Mouse (Mus musculus): Measurements from ENCODE around the gene Dpy19l3. TPM values are rescaled to one million over a fixed set of nuclear protein-coding genes. Genes with fewer than 3 reads are reported as not detected.

Gene Dpy19l3
- polyA plus RNA-seq (2015; fragmentation: Nextera tagmentation; extraction: Ambion mirVana): 11.2 and 14.3 TPM in 2 replicates

- Histone ChIP-seq H3K36me3 (peaks cover 15% of the 10 kb centered on the region), H3K27me3 (replicated peaks) (no peaks in the 10 kb centered on the region), H3K4me1 (peaks cover 13% of the 10 kb centered on the region), H3K9ac (peak within 1 kb of the TSS; percentile 86), H3K27ac (replicated peaks) (peak within 1 kb of the TSS; percentile 59), H3K4me3 (peak within 1 kb of the TSS; percentile 94), H3K9me3 (no peaks in the 10 kb centered on the region), H3K4me2 (peak within 1 kb of the TSS; percentile 100)
- WGBS: under 1% methylated on average over 70 of the region's 70 CpGs
- ATAC-seq (ENCODE audit: extremely low read depth, insufficient number of reproducible peaks, low FRiP score, low TSS enrichment): peak; percentile 89
These were observed at the start of gene Dpy19l3 for GRCm38 (mm10) chr7:35754033-35754885. Gene Dpy19l3 (minus strand): TSS chr7:35754454.

GRCm38 (mm10) chr7:35802906-35803595 lies 48.8 kb upstream of the Dpy19l3 start, which contains the start of gene Zfp507:
Gene Zfp507 (minus strand): TSS chr7:35803003.
- peak within 1 kb of the TSS; percentile 90 for H3K27ac ChIP-seq (replicated peaks)
- H3K36me3 ChIP-seq: peaks cover 33% of the 10 kb centered on the region
- peaks cover 10% of the 10 kb centered on the region for H3K4me1 ChIP-seq
- peak within 1 kb of the TSS; percentile 95 for H3K4me3 ChIP-seq
- H3K4me2 ChIP-seq: peak within 1 kb of the TSS; percentile 91
- H3K9me3 ChIP-seq: no peaks in the 10 kb centered on the region
- peak within 1 kb of the TSS; percentile 99 for H3K9ac ChIP-seq
- 21% methylated on average over 24 of the region's 26 CpGs for WGBS
- ATAC-seq (ENCODE audit: extremely low read depth, insufficient number of reproducible peaks, low FRiP score, low TSS enrichment): peak; percentile 96
- H3K27me3 ChIP-seq (replicated peaks): 0 out of 2 replicates have a peak, but pooled peaks cover 4% of the 10 kb centered on the region

- H3K4me2 ChIP-seq: peak overlapping the region; percentile 91
- peaks cover 15% of the 10 kb centered on the region for H3K4me1 ChIP-seq
These were observed 48.1 kb upstream of the Dpy19l3 start for GRCm38 (mm10) chr7:35802201-35802905.

GRCm38 (mm10) chr7:35796123-35796522 lies 41.9 kb upstream of the Dpy19l3 start:
- H3K4me1 ChIP-seq: peaks cover 36% of the 10 kb centered on the region
- no peaks in the 10 kb centered on the region for H3K9me3 ChIP-seq
- no peak overlapping the region for H3K9ac ChIP-seq
- no peak overlapping the region for H3K4me3 ChIP-seq
- no peak for ATAC-seq (ENCODE audit: extremely low read depth, insufficient number of reproducible peaks, low FRiP score, low TSS enrichment)
- H3K36me3 ChIP-seq: peaks cover 96% of the 10 kb centered on the region
- WGBS: 50% methylated on average over 7 of the region's 7 CpGs
- no peak overlapping the region for H3K4me2 ChIP-seq
- no peak overlapping the region for H3K27ac ChIP-seq (replicated peaks)
- H3K27me3 ChIP-seq (replicated peaks): no peaks in the 10 kb centered on the region

More at GRCm38 (mm10) chr7:35802201-35802905, 48.1 kb upstream of the Dpy19l3 start:
- peak; percentile 81 for ATAC-seq (ENCODE audit: extremely low read depth, insufficient number of reproducible peaks, low FRiP score, low TSS enrichment)
- Histone ChIP-seq H3K4me3 (peak overlapping the region; percentile 95), H3K27me3 (replicated peaks) (0 out of 2 replicates have a peak, but pooled peaks cover 4% of the 10 kb centered on the region), H3K36me3 (peaks cover 40% of the 10 kb centered on the region), H3K9ac (peak overlapping the region; percentile 99), H3K27ac (replicated peaks) (peak overlapping the region; percentile 90), H3K9me3 (no peaks in the 10 kb centered on the region)
- WGBS: under 1% methylated on average over 37 of the region's 49 CpGs

- Histone ChIP-seq H3K36me3 (peaks cover 96% of the 10 kb centered on the region), H3K9ac (no peak overlapping the region), H3K9me3 (no peaks in the 10 kb centered on the region), H3K27me3 (replicated peaks) (no peaks in the 10 kb centered on the region), H3K4me1 (peaks cover 34% of the 10 kb centered on the region), H3K4me2 (no peak overlapping the region), H3K27ac (replicated peaks) (no peak overlapping the region), H3K4me3 (no peak overlapping the region)
- 55% methylated on average over 12 of the region's 12 CpGs for WGBS
- ATAC-seq (ENCODE audit: extremely low read depth, insufficient number of reproducible peaks, low FRiP score, low TSS enrichment): no peak
These were observed 40.0 kb upstream of the Dpy19l3 start for GRCm38 (mm10) chr7:35794145-35794664.

GRCm38 (mm10) chr7:35792150-35792848 lies 38.0 kb upstream of the Dpy19l3 start:
- 68% methylated on average over 12 of the region's 12 CpGs for WGBS
- Histone ChIP-seq H3K4me1 (peaks cover 28% of the 10 kb centered on the region), H3K36me3 (peaks cover 93% of the 10 kb centered on the region), H3K4me2 (no peak overlapping the region), H3K27me3 (replicated peaks) (no peaks in the 10 kb centered on the region), H3K9me3 (no peaks in the 10 kb centered on the region), H3K9ac (no peak overlapping the region), H3K27ac (replicated peaks) (peak overlapping the region; percentile 32; the same call in 1 of the 2 replicates), H3K4me3 (no peak overlapping the region)
- ATAC-seq (ENCODE audit: extremely low read depth, insufficient number of reproducible peaks, low FRiP score, low TSS enrichment): peak; percentile 45; the same call in 1 of the 2 replicates

GRCm38 (mm10) chr7:35790926-35791325 lies 36.7 kb upstream of the Dpy19l3 start:
- peaks cover 95% of the 10 kb centered on the region for H3K36me3 ChIP-seq
- WGBS: 73% methylated on average over 8 of the region's 8 CpGs

GRCm38 (mm10) chr7:35790201-35790600 lies 35.9 kb upstream of the Dpy19l3 start:
- no peak overlapping the region for H3K27ac ChIP-seq (replicated peaks)
- 86% methylated on average over 8 of the region's 8 CpGs for WGBS
- H3K27me3 ChIP-seq (replicated peaks): no peaks in the 10 kb centered on the region
- peaks cover 15% of the 10 kb centered on the region for H3K4me1 ChIP-seq
- H3K9me3 ChIP-seq: no peaks in the 10 kb centered on the region
- no peak for ATAC-seq (ENCODE audit: extremely low read depth, insufficient number of reproducible peaks, low FRiP score, low TSS enrichment)
- H3K36me3 ChIP-seq: peaks cover 96% of the 10 kb centered on the region
- no peak overlapping the region for H3K4me2 ChIP-seq
- no peak overlapping the region for H3K4me3 ChIP-seq
- H3K9ac ChIP-seq: no peak overlapping the region

More at GRCm38 (mm10) chr7:35790926-35791325, 36.7 kb upstream of the Dpy19l3 start:
- Histone ChIP-seq H3K27me3 (replicated peaks) (no peaks in the 10 kb centered on the region), H3K4me3 (no peak overlapping the region), H3K27ac (replicated peaks) (no peak overlapping the region), H3K4me1 (peaks cover 15% of the 10 kb centered on the region), H3K9ac (no peak overlapping the region), H3K4me2 (no peak overlapping the region; the same call in 1 of the 2 replicates), H3K9me3 (no peaks in the 10 kb centered on the region)
- no peak for ATAC-seq (ENCODE audit: extremely low read depth, insufficient number of reproducible peaks, low FRiP score, low TSS enrichment)

- 87% methylated on average over 4 of the region's 4 CpGs for WGBS
- H3K4me2 ChIP-seq: no peak overlapping the region
- no peaks in the 10 kb centered on the region for H3K4me1 ChIP-seq
- peaks cover 91% of the 10 kb centered on the region for H3K36me3 ChIP-seq
- H3K4me3 ChIP-seq: no peak overlapping the region
- no peak overlapping the region for H3K9ac ChIP-seq
- no peak overlapping the region for H3K27ac ChIP-seq (replicated peaks)
- ATAC-seq (ENCODE audit: extremely low read depth, insufficient number of reproducible peaks, low FRiP score, low TSS enrichment): no peak
- no peaks in the 10 kb centered on the region for H3K27me3 ChIP-seq (replicated peaks)
- no peaks in the 10 kb centered on the region for H3K9me3 ChIP-seq
These were observed 31.3 kb upstream of the Dpy19l3 start for GRCm38 (mm10) chr7:35785579-35785978.

GRCm38 (mm10) chr7:35782252-35782651 lies 28.0 kb upstream of the Dpy19l3 start:
- H3K9ac ChIP-seq: no peak overlapping the region
- H3K36me3 ChIP-seq: peaks cover 92% of the 10 kb centered on the region

More at GRCm38 (mm10) chr7:35782252-35782651, 28.0 kb upstream of the Dpy19l3 start:
- Histone ChIP-seq H3K4me2 (no peak overlapping the region), H3K27me3 (replicated peaks) (no peaks in the 10 kb centered on the region), H3K4me1 (no peaks in the 10 kb centered on the region), H3K9me3 (no peaks in the 10 kb centered on the region), H3K4me3 (no peak overlapping the region), H3K27ac (replicated peaks) (no peak overlapping the region)
- no peak for ATAC-seq (ENCODE audit: extremely low read depth, insufficient number of reproducible peaks, low FRiP score, low TSS enrichment)
